Mouse (Mus musculus) bone marrow macrophage, adult 2 months (primary cell): ENCODE measurements at regions not wholly inside any gene's neighbourhood (a gene's known extent, or its start where the extent isn't known, plus 50 kb on each side); places are given as distances from the start of the nearest gene placed in this dataset.

Experiments used
- CTCF ChIP-seq: IDR thresholded peaks from 2 replicates; pipeline ENCODE4 v1.5.1; 2012; ENCODE audit warnings: low read depth, mild to moderate bottlenecking, low read length, moderate library complexity
- POLR2A ChIP-seq: IDR thresholded peaks from 2 replicates; pipeline ENCODE4 v1.6.1; 2012; ENCODE audit warnings: mild to moderate bottlenecking, low read depth, low read length, borderline replicate concordance

DNA sequence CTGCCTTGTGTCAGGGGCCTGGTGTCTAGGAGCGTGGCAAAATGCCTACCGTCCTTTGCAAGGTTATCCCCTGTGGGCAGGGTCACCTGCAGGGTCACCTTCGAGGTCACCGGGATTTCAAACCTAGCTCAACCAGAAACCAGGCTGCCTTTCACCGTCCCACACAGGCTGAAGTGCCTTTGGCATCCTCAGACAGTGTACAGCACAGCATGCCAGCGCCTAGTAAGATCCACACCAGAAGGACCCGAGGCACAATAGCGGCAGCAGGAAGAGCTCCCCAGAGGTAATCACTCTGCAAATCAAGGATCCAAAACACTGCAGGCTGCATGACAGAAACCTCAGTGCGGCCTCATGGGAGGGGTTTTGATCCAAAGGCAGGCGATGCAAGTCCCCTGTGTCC, 155.9 kb downstream of the 2410131K14Rik start:
- TF ChIP-seq CTCF (no peak), POLR2A (no peak)
